15 mouse cellular contexts compared by ENCODE assay signal in genomic region chr13:45967371-45967770, GRCm38 (mm10). TPM values are rescaled to one million over a fixed set of nuclear protein-coding genes. Genes with fewer than 3 reads are reported as not detected.
DNase-seq lines count a peak whose midpoint lies in the region; ATAC-seq and TF ChIP-seq lines count a peak whose summit lies in the region.
"Had no signal": no experiment of that assay in that cellular context is flagged by ENCODE, and none has a peak within 500 bp of the region (broad histone marks: within the 10 kb centered on the region; RNA-seq: fewer than 3 reads in every experiment).

No protein-coding gene starts in this region.

- TF ChIP-seq CTCF in CH12.LX (conservative IDR thresholded peaks at IDR 0.05 in 1 of 2, IDR thresholded peaks at IDR 0.05 in 1 of 2; ENCODE audit: low read depth in 2 of 2, low read length in 2 of 2): no peak
- no peak for TF ChIP-seq CTCF in kidney, adult 2 months (conservative IDR thresholded peaks at IDR 0.05; ENCODE audit: insufficient read depth, insufficient read length, low read depth, low read length)

- WGBS in kidney, adult 2 months: 66% methylated on average over 3 of the region's 3 CpGs

- dilution Hi-C loops in CH12.LX (cut with MboI; ENCODE audit: extremely low pct_ligation_motif_present, extremely low pct_unique_long_range_greater_than_20kb, low sequenced_read_pairs): no loop called here

- 0 out of 2 replicates have a peak, but pooled peaks have one; percentile 4 for TF ChIP-seq EP300 in CH12.LX (IDR thresholded peaks at IDR 0.05; ENCODE audit: low read length)

- H3K4me1 ChIP-seq in CH12.LX (ENCODE audit: control insufficient read depth in 1 of 2, insufficient read depth in 2 of 2): peaks cover 2 to 38% of the 10 kb centered on the region in 2 experiments; a peak in 3 of 4 replicates
- H3K4me1 ChIP-seq in kidney, adult 2 months (ENCODE audit: control insufficient read depth, insufficient read depth, low read length): peaks cover 8% of the 10 kb centered on the region; the same call in 1 of the 2 replicates

- in situ Hi-C loops in CH12.LX (cut with MboI; ENCODE audit: low pct_ligation_motif_present, low pct_unique_long_range_greater_than_20kb, low sequenced_read_pairs): loop anchor here (10.0 to 25.0 kb wide), 2 partner anchors 103 to 280 kb away; no protein-coding TSS in a partner anchor

- no peak for TF ChIP-seq RAD21 in CH12.LX (IDR thresholded peaks at IDR 0.05; ENCODE audit: low read depth, low read length)

- H3K36me3 ChIP-seq in CH12.LX (replicated peaks in 1 of 2; ENCODE audit: control insufficient read depth in 1 of 2, insufficient read depth in 1 of 2, low read length in 1 of 2): no peaks in the 10 kb centered on the region
- no peaks in the 10 kb centered on the region for H3K36me3 ChIP-seq in myocyte (ENCODE audit: control insufficient read depth, insufficient read depth)
- no peaks in the 10 kb centered on the region for H3K36me3 ChIP-seq in kidney, adult 2 months (ENCODE audit: control insufficient read depth, insufficient read depth, low read length)
- H3K36me3 ChIP-seq: embryonic facial prominence, embryonic 10.5 days; embryonic facial prominence, embryonic 12.5 days; forebrain, embryonic 15.5 days had no signal

- H3K9me3 ChIP-seq in CH12.LX (replicated peaks; ENCODE audit: low read length): no peaks in the 10 kb centered on the region
- H3K9me3 ChIP-seq: embryonic facial prominence, embryonic 10.5 days; embryonic facial prominence, embryonic 12.5 days; forebrain, embryonic 13.5 days; forebrain, embryonic 15.5 days had no signal

- no peak overlapping the region for H3K4me2 ChIP-seq in CH12.LX (ENCODE audit: insufficient read depth, low read depth, poor library complexity, severe bottlenecking)
- H3K4me2 ChIP-seq in myocyte (ENCODE audit: low read depth): no peak overlapping the region

- H3K79me2 ChIP-seq in CH12.LX (replicated peaks; ENCODE audit: control insufficient read depth, extremely low read depth, insufficient read depth, poor library complexity, severe bottlenecking): peaks cover 21% of the 10 kb centered on the region
- peaks cover 9% of the 10 kb centered on the region for H3K79me2 ChIP-seq in myocyte (ENCODE audit: control insufficient read depth, insufficient read depth)

- no peak overlapping the region for H3K27ac ChIP-seq in CH12.LX (ENCODE audit: insufficient read depth, low read depth)
- H3K27ac ChIP-seq in kidney, adult 2 months (ENCODE audit: insufficient read depth, low read depth, low read length): no peak overlapping the region
- H3K27ac ChIP-seq: embryonic facial prominence, embryonic 10.5 days; embryonic facial prominence, embryonic 12.5 days; forebrain, embryonic 13.5 days had no signal

- ATAC-seq in monocyte, adult 5-6 weeks (replicated peaks; ENCODE audit: insufficient number of reproducible peaks, low FRiP score, low TSS enrichment, poor library complexity, severe bottlenecking): no peak
- ATAC-seq: forebrain, embryonic 13.5 days; forebrain, embryonic 15.5 days; forebrain, postnatal 0 days had no signal

- H3K27me3 ChIP-seq in CH12.LX (replicated peaks) (no peaks in the 10 kb centered on the region), myocyte (ENCODE audit: control insufficient read depth, insufficient read depth, insufficient read length) (no peaks in the 10 kb centered on the region)
- H3K27me3 ChIP-seq in kidney, adult 2 months (replicated peaks; ENCODE audit: control insufficient read depth, insufficient read depth, low read length): no peaks in the 10 kb centered on the region

- H3K4me3 ChIP-seq in CH12.LX (replicated peaks in 1 of 3; ENCODE audit: low read depth in 2 of 3, low read length in 2 of 3, poor library complexity in 1 of 3) (no peak overlapping the region), myocyte (peak overlapping the region; percentile 88)
- H3K4me3 ChIP-seq in kidney, adult 2 months (ENCODE audit: insufficient read depth, low read depth, low read length): no peak overlapping the region

- no peak overlapping the region; the same call in 1 of the 2 replicates for H3K9ac ChIP-seq in CH12.LX (ENCODE audit: insufficient read depth, low read depth)
- H3K9ac ChIP-seq: embryonic facial prominence, embryonic 12.5 days; forebrain, embryonic 13.5 days; forebrain, embryonic 15.5 days; forebrain, postnatal 0 days had no signal

- DNase-seq in 416B (ENCODE audit: low read depth) (peak; percentile 53), CH12.LX (ENCODE audit: extremely low read depth) (no peak)
- DNase-seq in induced T-regulatory cell, adult 2 months (ENCODE audit: low read depth): peak; percentile 50
- DNase-seq in thymus, postnatal 36 days: no peak
- no peak for DNase-seq in kidney, adult 2 months
- DNase-seq in layer of hippocampus, adult 9-11 months: no peak
- DNase-seq: adrenal gland, postnatal 25 days; cerebellum, adult 11-12 months had no signal

- no peak overlapping the region for H3ac ChIP-seq in myocyte (ENCODE audit: control insufficient read depth, insufficient read length)

- no peak for TF ChIP-seq POLR2A in CH12.LX (IDR thresholded peaks at IDR 0.05; ENCODE audit: low read depth, low read length)
- TF ChIP-seq POLR2A in myocyte (IDR thresholded peaks at IDR 0.05; ENCODE audit: insufficient read length, low read depth): no peak
- TF ChIP-seq POLR2A in kidney, adult 2 months (IDR thresholded peaks at IDR 0.05; ENCODE audit: low read depth, low read length): no peak

TF ChIP-seq in CH12.LX, 34 proteins besides CTCF, POLR2A, EP300 and RAD21:
- TF ChIP-seq TCF12 (IDR thresholded peaks at IDR 0.05; ENCODE audit: low read depth, low read length) (no peak), USF2 (conservative IDR thresholded peaks at IDR 0.05; ENCODE audit: low read depth, low read length) (no peak), GABPA (IDR thresholded peaks at IDR 0.05; ENCODE audit: insufficient replicate concordance, low read depth, low read length) (no peak), ZKSCAN1 (IDR thresholded peaks at IDR 0.05; ENCODE audit: borderline replicate concordance, low read depth, low read length) (no peak), IRF4 (IDR thresholded peaks at IDR 0.05; ENCODE audit: low read depth, low read length) (no peak), ZMIZ1 (IDR thresholded peaks at IDR 0.05; ENCODE audit: low read depth, low read length) (no peak), HCFC1 (IDR thresholded peaks at IDR 0.05; ENCODE audit: low read depth, low read length) (no peak), CHD2 (IDR thresholded peaks at IDR 0.05; ENCODE audit: low read length) (no peak)

TF ChIP-seq in myocyte, 11 proteins besides CTCF, POLR2A, EP300 and RAD21:
- TF ChIP-seq CEBPB (IDR thresholded peaks at IDR 0.05; ENCODE audit: insufficient read depth, poor library complexity, severe bottlenecking) (no peak), MYOD1 (IDR thresholded peaks at IDR 0.05; ENCODE audit: control insufficient read depth in 1 of 3, insufficient read length in 2 of 3, low read depth in 2 of 3) (no peak), POLR2AphosphoS2 (IDR thresholded peaks at IDR 0.05; ENCODE audit: insufficient read length, low read depth) (no peak), E2F4 (IDR thresholded peaks at IDR 0.05; ENCODE audit: insufficient read depth) (no peak), REST (IDR thresholded peaks at IDR 0.05; ENCODE audit: insufficient read depth, insufficient read length) (no peak), USF1 (IDR thresholded peaks at IDR 0.05; ENCODE audit: low read depth) (no peak), MAX (IDR thresholded peaks at IDR 0.05; ENCODE audit: low read depth) (no peak), TCF12 (IDR thresholded peaks at IDR 0.05; ENCODE audit: insufficient read depth, poor library complexity, severe bottlenecking) (no peak), TCF3 (IDR thresholded peaks at IDR 0.05; ENCODE audit: insufficient read length, low read depth) (no peak), MYOG (IDR thresholded peaks at IDR 0.05; ENCODE audit: control insufficient read depth in 1 of 3, insufficient read depth in 1 of 3, insufficient read length in 2 of 3, low read depth in 2 of 3) (no peak), SRF (IDR thresholded peaks at IDR 0.05; ENCODE audit: control insufficient read depth, insufficient read length, low read depth) (no peak)

RNA-seq across cellular contexts. Expression of gene Atxn1, which starts 2.6 kb away (rescaled TPM):
- 13.1 and 13.6 TPM in 2 replicates for total RNA-seq in CH12.LX (2012; rRNA removed)
- total RNA-seq in CH12.LX (2014; rRNA removed): 8.0 and 8.2 TPM in 2 replicates
- polyA plus RNA-seq in CH12.LX (2012; ENCODE audit: insufficient read length, low read depth): 9.3 and 9.7 TPM in 2 replicates
- polyA plus RNA-seq in myocyte (2012; fragmentation: generic; extraction: Trizol): 2.5 TPM
- 15.0 and 17.9 TPM in 2 replicates for polyA plus RNA-seq in kidney, adult 2 months (2012; rRNA removed)
- total RNA-seq in monocyte, adult 5-6 weeks (2017): 8.2 to 29.2 TPM (median 18.5 TPM) in 3 replicates

Comparison
In these comparisons a context has a peak if more than half of its experiments do, and no peak if none do; other contexts are left out.
1. DNase-seq: peak in 416B (single experiment) and induced T-regulatory cell, adult 2 months (single experiment); none in CH12.LX (single experiment), thymus, postnatal 36 days (0 of 2), kidney, adult 2 months (single experiment) and layer of hippocampus, adult 9-11 months (single experiment).